Mouse (Mus musculus) heart, postnatal 0 days (tissue): Measurements from ENCODE around the gene Chd4. TPM values are rescaled to one million over a fixed set of nuclear protein-coding genes. Genes with fewer than 3 reads are reported as not detected.

Source experiments
- ATAC-seq: fragments of 200-750 bp; cut with Nextera tagmentation; 2 replicates; pipeline ENCODE4 v1.8.0; 2017; ENCODE audit warnings: low read depth, moderate number of reproducible peaks, moderate library complexity; ENCODE audit not compliant: insufficient read depth
- DNase-seq: peaks from one replicate; pipeline ENCODE4 v3.0.0-alpha.2; 2016; ENCODE audit warnings: low spot score
- H3K27ac ChIP-seq: fragments of 300-500 bp; sonication (generic); 2 replicates; pipeline ENCODE4 v1.5.1; 2014; ENCODE audit warnings: low read depth, mild to moderate bottlenecking
- H3K27me3 ChIP-seq: fragments of 300-500 bp; sonication (generic); 2 replicates; pipeline ENCODE4 v1.6.1; 2014; ENCODE audit warnings: low read length, mixed read lengths; ENCODE audit not compliant: control insufficient read depth, insufficient read depth
- H3K36me3 ChIP-seq: fragments of 300-500 bp; sonication (generic); replicated peaks from 2 replicates; pipeline ENCODE4 v1.6.1; 2014; ENCODE audit warnings: low read length, mixed read lengths; ENCODE audit not compliant: control insufficient read depth, insufficient read depth
- H3K4me1 ChIP-seq: fragments of 300-500 bp; sonication (generic); 2 replicates; pipeline ENCODE4 v1.6.1; 2014; ENCODE audit warnings: antibody characterized with exemption; ENCODE audit not compliant: control insufficient read depth, insufficient read depth
- H3K4me2 ChIP-seq: fragments of 300-500 bp; sonication (generic); 2 replicates; pipeline ENCODE4 v1.6.1; 2014; ENCODE audit warnings: low read depth, mild to moderate bottlenecking, low read length, moderate library complexity
- H3K4me3 ChIP-seq: fragments of 300-500 bp; sonication (generic); 2 replicates; pipeline ENCODE4 v1.5.1; 2014; ENCODE audit warnings: low read depth, low read length
- H3K9ac ChIP-seq: fragments of 300-500 bp; sonication (generic); replicated peaks from 2 replicates; pipeline ENCODE4 v1.6.1; 2014; ENCODE audit warnings: low read depth, low read length, mixed read lengths
- H3K9me3 ChIP-seq: fragments of 300-500 bp; sonication (generic); replicated peaks from 2 replicates; pipeline ENCODE4 v1.6.1; 2016; ENCODE audit warnings: low read length; ENCODE audit not compliant: control insufficient read depth
- CTCF ChIP-seq: IDR thresholded peaks from 2 replicates; pipeline ENCODE4 v1.5.1; 2016; ENCODE audit warnings: antibody characterized with exemption, control low read depth, low read depth
- EP300 ChIP-seq: IDR thresholded peaks from 2 replicates; pipeline ENCODE4 v1.6.1; 2016; ENCODE audit warnings: antibody characterized with exemption, low read depth
- WGBS: fragments of 180-500 bp; shearing (Covaris S2); extraction: QIAGEN DNeasy Blood & Tissue Kit; methylation state at CpG from one replicate; pipeline ENCODE4 v1.1.7; 2014; 5-methylcytosine and 5-hydroxymethylcytosine counted together
- polyA plus RNA-seq: library from polyadenylated mRNA; unstranded; fragments of >200 nt; fragmentation: Nextera tagmentation; extraction: Ambion mirVana; gene quantifications from 2 replicates; pipeline ENCODE4 v1.2.1, GENCODE M21; 2015
- total RNA-seq: library from RNA; depleted of rRNA; stranded (reverse); fragments of >200 nt; gene quantifications from 2 replicates; pipeline ENCODE4 v1.2.3, GENCODE M21; 2014; ENCODE audit warnings: low replicate concordance

Gene Chd4
- total and polyA plus RNA-seq, 2 experiments from 2014 or later, result 58.1 to 82.2 TPM

DNA sequence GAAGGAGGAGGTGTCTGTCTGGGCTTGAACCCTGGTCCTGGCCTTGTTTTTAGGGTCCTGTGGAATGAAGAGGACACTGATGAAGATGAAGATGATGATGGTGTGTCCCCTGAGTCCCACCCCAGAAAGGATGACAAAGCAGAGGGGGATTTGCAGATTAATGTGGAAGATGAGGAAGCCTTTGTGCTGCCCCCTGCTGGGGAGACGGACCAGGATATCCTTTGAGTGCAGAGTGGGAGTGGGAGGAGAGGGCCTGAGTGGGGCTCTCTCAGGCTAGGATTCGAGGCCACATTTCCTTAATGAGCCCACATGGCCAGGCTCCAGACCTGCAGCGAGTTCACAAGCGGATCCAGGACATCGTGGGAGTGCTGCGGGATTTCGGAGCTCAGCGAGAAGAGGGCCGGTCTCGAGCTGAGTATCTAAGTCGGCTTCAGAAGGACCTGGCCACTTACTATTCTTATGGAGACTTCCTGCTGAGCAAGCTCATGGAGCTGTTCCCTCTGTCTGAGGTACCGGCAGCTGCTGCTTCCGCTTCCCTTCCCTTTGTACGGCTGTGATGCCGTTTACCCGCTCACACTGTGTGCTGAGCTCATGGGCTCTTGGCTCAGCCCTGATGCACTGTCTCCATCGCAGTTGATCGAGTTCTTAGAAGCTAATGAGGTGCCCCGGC, 41.4 kb downstream of the Chd4 start:
- H3K9me3 ChIP-seq, result no peaks in the 10 kb centered on the region
- no peak for ATAC-seq
- no peak overlapping the region for H3K27ac ChIP-seq
- no peaks in the 10 kb centered on the region for H3K27me3 ChIP-seq
- TF ChIP-seq CTCF (peak; percentile 46), EP300 (no peak)
- no peak for DNase-seq
- no peak overlapping the region for H3K4me2 ChIP-seq
- H3K36me3 ChIP-seq, result peaks cover 86% of the 10 kb centered on the region
- 87% methylated on average over 19 of the region's 19 CpGs for WGBS
- H3K4me3 ChIP-seq, result no peak overlapping the region
- H3K9ac ChIP-seq, result no peak overlapping the region
- H3K4me1 ChIP-seq, result peaks cover 6% of the 10 kb centered on the region; the same call in 1 of the 2 replicates

DNA sequence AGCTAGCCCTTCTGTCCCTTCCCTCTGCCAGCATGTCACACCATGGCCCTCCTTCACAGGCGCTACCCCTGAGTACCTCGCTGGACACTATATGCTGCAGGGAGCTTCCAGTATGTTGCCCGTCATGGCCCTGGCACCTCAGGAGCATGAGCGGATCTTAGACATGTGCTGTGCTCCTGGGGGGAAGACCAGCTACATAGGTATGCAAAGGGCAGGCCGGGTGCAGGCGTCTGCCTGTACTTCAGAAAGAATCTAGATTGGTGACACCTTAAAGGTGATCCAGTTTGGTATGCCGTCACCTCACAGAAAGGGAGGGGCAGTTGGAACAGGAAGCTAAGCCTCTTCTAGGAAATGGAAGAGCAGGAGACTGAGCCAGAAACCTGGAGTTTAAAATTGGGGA, 44.0 kb downstream of the Chd4 start:
- DNase-seq (no peak), ATAC-seq (no peak)
- Histone ChIP-seq H3K9me3 (no peaks in the 10 kb centered on the region), H3K27me3 (no peaks in the 10 kb centered on the region), H3K9ac (no peak overlapping the region), H3K27ac (no peak overlapping the region), H3K4me3 (no peak overlapping the region), H3K4me1 (no peaks in the 10 kb centered on the region), H3K4me2 (no peak overlapping the region), H3K36me3 (peaks cover 77% of the 10 kb centered on the region)
- TF ChIP-seq EP300 (no peak), CTCF (no peak)
- WGBS, result 87% methylated on average over 7 of the region's 7 CpGs

DNA sequence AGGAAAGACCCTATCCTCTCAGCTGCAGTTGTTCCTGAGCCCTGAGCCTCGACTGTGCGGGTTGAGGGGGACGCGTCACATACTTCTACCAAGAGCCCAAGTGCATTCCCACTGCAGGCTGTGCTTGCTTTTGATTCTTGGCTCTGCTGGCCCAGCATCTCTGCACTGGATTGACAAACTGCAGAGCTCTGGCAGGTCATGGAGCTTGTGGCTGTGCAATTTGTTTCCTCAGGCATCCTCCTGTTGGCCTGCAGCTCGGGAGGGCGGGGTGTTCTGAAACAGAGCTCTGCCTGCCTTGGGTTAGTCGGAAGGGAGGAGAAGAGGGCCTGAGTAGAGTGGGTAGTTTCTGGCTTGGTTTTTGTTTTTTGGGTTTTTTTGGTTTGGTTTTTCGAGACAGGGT, 46.7 kb downstream of the Chd4 start:
- Histone ChIP-seq H3K4me1 (peaks cover 18% of the 10 kb centered on the region), H3K27ac (no peak overlapping the region), H3K4me2 (no peak overlapping the region), H3K9me3 (no peaks in the 10 kb centered on the region), H3K9ac (no peak overlapping the region), H3K4me3 (no peak overlapping the region), H3K27me3 (no peaks in the 10 kb centered on the region), H3K36me3 (peaks cover 51% of the 10 kb centered on the region)
- DNase-seq (no peak), ATAC-seq (no peak)
- WGBS, result 88% methylated on average over 8 of the region's 8 CpGs
- TF ChIP-seq EP300, result no peak
- no peak for TF ChIP-seq CTCF

DNA sequence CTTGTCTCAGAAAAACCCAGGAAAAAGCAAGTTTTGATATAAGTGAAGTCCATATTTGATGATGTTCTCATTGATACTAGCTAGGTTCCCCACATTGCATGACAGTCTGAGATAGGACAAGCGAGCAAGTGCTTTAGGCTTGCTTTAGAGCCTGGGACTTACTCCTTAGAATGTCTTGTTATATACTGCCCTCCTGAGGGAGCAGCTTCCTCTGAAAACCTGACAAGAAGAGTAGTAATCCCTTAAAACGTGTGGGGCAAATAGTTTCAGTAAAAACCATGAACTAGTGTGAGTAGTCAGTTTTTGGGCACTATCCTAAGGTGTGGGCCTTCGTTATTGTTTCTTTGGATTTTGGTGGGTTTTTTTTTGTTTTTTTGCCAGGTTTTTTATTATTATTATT, 47.3 kb downstream of the Chd4 start:
- H3K9ac ChIP-seq, result no peak overlapping the region
- 70% methylated on average over 3 of the region's 3 CpGs for WGBS
- no peak overlapping the region for H3K27ac ChIP-seq
- peaks cover 25% of the 10 kb centered on the region for H3K4me1 ChIP-seq
- H3K4me2 ChIP-seq, result no peak overlapping the region
- H3K4me3 ChIP-seq, result no peak overlapping the region
- H3K36me3 ChIP-seq, result peaks cover 47% of the 10 kb centered on the region
- no peaks in the 10 kb centered on the region for H3K27me3 ChIP-seq
- no peaks in the 10 kb centered on the region for H3K9me3 ChIP-seq
- no peak for ATAC-seq
- DNase-seq, result no peak
- no peak for TF ChIP-seq CTCF

DNA sequence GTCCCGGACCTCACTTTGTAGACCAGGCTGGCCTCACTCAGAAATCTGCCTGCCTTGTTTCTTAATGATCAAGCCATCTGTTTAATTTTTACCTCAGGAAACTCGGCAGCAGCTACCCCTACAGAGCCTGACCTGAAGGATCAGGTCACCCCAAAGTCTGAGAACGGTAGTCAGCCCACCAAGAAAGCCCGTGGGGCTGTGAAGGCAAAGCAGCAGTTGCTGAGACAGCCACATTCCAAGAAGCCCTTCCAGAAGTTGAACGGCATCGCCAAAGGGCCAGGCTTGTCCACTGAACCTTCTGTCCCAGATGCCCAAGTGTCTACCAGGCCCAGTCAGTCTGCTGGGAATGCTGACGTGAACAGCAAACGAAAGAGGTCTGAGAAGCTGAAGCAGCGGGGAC, 48.1 kb downstream of the Chd4 start:
- ATAC-seq (no peak), DNase-seq (no peak)
- Histone ChIP-seq H3K4me1 (peaks cover 33% of the 10 kb centered on the region), H3K27ac (no peak overlapping the region), H3K36me3 (peaks cover 39% of the 10 kb centered on the region), H3K4me2 (no peak overlapping the region), H3K27me3 (no peaks in the 10 kb centered on the region), H3K9me3 (no peaks in the 10 kb centered on the region), H3K4me3 (no peak overlapping the region), H3K9ac (no peak overlapping the region)
- WGBS, result 75% methylated on average over 9 of the region's 9 CpGs
- TF ChIP-seq EP300, result no peak
- no peak for TF ChIP-seq CTCF

DNA sequence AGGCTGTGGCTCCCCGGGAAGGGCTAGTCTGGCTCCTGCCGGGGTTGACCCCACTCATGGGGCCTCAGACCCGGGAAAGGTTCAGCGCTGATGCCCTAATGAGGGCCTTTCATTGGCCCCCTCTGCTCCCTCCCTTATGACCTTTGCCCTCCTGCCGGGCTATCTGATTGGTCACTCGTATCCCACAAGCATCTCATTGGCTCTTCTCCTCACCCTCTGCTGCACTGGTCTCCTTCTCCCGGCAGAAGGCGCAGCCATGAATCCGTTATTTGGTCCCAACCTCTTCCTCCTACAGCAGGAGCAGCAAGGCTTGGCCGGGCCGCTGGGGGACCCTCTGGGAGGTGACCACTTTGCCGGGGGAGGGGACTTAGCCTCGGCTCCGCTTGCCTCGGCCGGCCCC, 49.2 kb downstream of the Chd4 start, which contains the start of gene Iffo1:
Gene Iffo1 (plus strand): TSS at position 241 of the 400 bp plus-strand sequence.
- Histone ChIP-seq H3K4me1 (peaks cover 43% of the 10 kb centered on the region), H3K4me3 (peak within 1 kb of the TSS; percentile 83), H3K27me3 (no peaks in the 10 kb centered on the region), H3K9ac (peak within 1 kb of the TSS; percentile 77), H3K9me3 (no peaks in the 10 kb centered on the region), H3K4me2 (peak within 1 kb of the TSS; percentile 93), H3K36me3 (peaks cover 28% of the 10 kb centered on the region), H3K27ac (peak within 1 kb of the TSS; percentile 93)
- DNase-seq (peak; percentile 96), ATAC-seq (peak; percentile 86)
- TF ChIP-seq EP300, result no peak
- peak; percentile 58 for TF ChIP-seq CTCF
- under 1% methylated on average over 16 of the region's 16 CpGs for WGBS
